Mouse (Mus musculus) R1 (cell line): ENCODE data around the gene Ccl9.
A peak's percentile ranks its signal among the peaks of the same experiment; 100 is the strongest.

ENCODE experiments used
- DNase-seq: peaks from one replicate; pipeline ENCODE4 v3.0.0-alpha.2; 2018; ENCODE audit warnings: low read depth, low spot score

Ccl9 gene

GRCm38 (mm10) chr11:83578186-83578760 is at the start of gene Ccl9:
Gene Ccl9 (minus strand): TSS chr11:83578636.
- no peak for DNase-seq

GRCm38 (mm10) chr11:83623586-83623985 is 45.1 kb upstream of the Ccl9 start:
- DNase-seq, result no peak

GRCm38 (mm10) chr11:83619037-83619436 is 40.6 kb upstream of the Ccl9 start:
- no peak for DNase-seq

- DNase-seq, result no peak
Observed at GRCm38 (mm10) chr11:83618238-83618637, 39.8 kb upstream of the Ccl9 start.

GRCm38 (mm10) chr11:83616586-83616985 is 38.1 kb upstream of the Ccl9 start:
- DNase-seq, result no peak

GRCm38 (mm10) chr11:83610900-83611299 is 32.5 kb upstream of the Ccl9 start:
- no peak for DNase-seq

GRCm38 (mm10) chr11:83606396-83606795 is 28.0 kb upstream of the Ccl9 start:
- no peak for DNase-seq

GRCm38 (mm10) chr11:83605535-83605934 is 27.1 kb upstream of the Ccl9 start:
- no peak for DNase-seq

GRCm38 (mm10) chr11:83604698-83605097 is 26.3 kb upstream of the Ccl9 start:
- DNase-seq, result no peak

- no peak for DNase-seq
Observed at GRCm38 (mm10) chr11:83603399-83603798, 25.0 kb upstream of the Ccl9 start.

GRCm38 (mm10) chr11:83600576-83600975 is 22.1 kb upstream of the Ccl9 start:
- DNase-seq, result no peak

- DNase-seq, result no peak
Observed at GRCm38 (mm10) chr11:83598991-83599390, 20.6 kb upstream of the Ccl9 start.

GRCm38 (mm10) chr11:83598207-83598837 is 19.9 kb upstream of the Ccl9 start:
- DNase-seq, result no peak

GRCm38 (mm10) chr11:83597796-83598195 is 19.4 kb upstream of the Ccl9 start:
- no peak for DNase-seq

GRCm38 (mm10) chr11:83595669-83596455 is 17.4 kb upstream of the Ccl9 start:
- no peak for DNase-seq

GRCm38 (mm10) chr11:83593453-83593852 is 15.0 kb upstream of the Ccl9 start:
- no peak for DNase-seq

GRCm38 (mm10) chr11:83592853-83593252 is 14.4 kb upstream of the Ccl9 start, which contains the start of gene Ccl6:
Gene Ccl6 (minus strand): TSS chr11:83593087.
- no peak for DNase-seq

GRCm38 (mm10) chr11:83584232-83584631 is 5.8 kb upstream of the Ccl9 start:
- DNase-seq, result no peak

GRCm38 (mm10) chr11:83583450-83583754 is 5.0 kb upstream of the Ccl9 start:
- DNase-seq, result no peak

- peak; percentile 45 for DNase-seq
Observed at GRCm38 (mm10) chr11:83582626-83583449, 4.4 kb upstream of the Ccl9 start.

GRCm38 (mm10) chr11:83581626-83582610 is 3.5 kb upstream of the Ccl9 start:
- peak; percentile 82 for DNase-seq
